Mouse (Mus musculus): ENCODE results near the gene Stard10. TPM values are rescaled to one million over a fixed set of nuclear protein-coding genes. Genes with fewer than 3 reads are reported as not detected.

Gene Stard10
- total RNA-seq, 2 experiments from 2014 or later, result 60.4 to 66.1 TPM

DNA sequence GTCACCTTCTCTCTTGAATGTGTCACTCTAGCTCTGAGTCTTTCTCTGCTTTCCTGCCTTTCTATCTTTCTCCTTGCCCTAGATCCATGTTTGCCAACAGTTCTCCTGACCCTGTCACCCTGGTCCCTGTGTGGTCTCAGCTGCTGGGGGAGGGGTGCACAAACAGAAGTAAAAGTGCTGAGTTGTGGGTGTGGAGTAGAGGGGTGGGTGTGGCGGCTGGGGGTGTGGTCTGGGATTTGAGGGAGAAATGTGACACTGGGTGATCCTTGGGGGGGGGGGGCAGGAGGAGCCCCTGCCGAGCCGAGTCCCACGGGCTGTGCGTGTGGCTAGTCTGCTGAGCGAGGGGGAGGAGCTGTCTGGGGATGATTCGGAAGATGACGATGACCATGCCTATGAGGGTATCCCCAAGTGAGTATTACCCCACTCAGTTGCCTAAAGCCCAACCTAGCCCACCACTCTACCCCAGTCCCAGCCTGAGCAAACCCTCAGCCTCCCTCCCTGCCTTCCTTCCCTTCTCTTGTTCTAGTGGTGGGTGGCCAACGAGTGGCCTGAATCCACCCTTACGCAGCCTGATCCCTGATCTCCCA lies 69.1 kb downstream of the Stard10 start:
- no peak for DNase-seq (ENCODE audit: low spot score in 2 of 2)
- intact Hi-C loops (cut with DNase I), result no loop called here

DNA sequence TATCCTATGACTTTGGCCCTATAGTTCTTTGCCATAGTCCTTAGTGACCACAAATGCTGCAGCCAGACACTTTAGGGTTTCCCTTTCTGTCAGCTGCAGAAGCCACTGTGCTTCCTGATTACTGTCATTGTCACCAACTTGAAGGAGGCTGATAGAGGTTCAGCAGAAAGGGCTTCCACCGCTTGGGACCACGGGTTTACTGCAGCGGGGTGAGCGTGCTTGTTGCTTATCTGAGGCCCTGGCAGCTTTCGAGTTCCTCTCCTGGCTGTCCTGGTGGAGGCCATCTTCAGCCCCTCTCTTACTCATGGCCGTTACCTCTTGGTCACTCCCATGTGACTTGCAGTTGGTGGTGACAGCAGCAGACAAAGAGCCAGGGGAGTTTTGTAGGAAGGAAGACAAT lies 72.4 kb downstream of the Stard10 start:
- DNase-seq (ENCODE audit: low spot score in 2 of 2), result no peak
- intact Hi-C loops (cut with DNase I), result no loop called here

DNA sequence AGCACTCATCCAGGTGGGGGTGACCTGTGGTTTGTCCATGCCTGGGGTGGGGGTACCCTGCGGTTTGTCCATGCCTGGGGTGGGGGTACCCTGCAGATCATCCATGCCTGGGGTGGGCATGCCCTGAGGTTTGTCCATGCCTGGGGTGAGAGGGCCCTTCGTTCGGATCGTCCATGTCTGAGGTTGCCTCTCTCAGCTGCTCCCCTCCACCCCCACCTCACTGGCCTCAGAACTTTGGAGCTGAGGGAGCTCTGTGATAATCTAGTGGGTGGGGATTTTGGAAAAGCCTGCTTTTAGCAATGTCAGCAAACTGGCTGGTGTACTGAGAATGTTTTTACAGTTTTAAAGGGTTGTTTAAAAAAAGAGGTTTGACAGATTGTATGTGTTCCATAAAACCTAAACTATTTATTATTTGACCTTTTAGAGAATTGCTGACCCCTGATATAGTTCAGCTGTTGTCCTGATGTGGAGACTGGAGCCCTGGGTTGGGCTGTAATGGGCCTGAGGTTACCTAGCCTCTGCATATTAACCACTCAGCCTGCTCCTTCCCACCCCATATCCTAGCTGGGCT lies 75.1 kb downstream of the Stard10 start:
- no peak for DNase-seq (ENCODE audit: low spot score in 2 of 2)
- intact Hi-C loops (cut with DNase I), result no loop called here

DNA sequence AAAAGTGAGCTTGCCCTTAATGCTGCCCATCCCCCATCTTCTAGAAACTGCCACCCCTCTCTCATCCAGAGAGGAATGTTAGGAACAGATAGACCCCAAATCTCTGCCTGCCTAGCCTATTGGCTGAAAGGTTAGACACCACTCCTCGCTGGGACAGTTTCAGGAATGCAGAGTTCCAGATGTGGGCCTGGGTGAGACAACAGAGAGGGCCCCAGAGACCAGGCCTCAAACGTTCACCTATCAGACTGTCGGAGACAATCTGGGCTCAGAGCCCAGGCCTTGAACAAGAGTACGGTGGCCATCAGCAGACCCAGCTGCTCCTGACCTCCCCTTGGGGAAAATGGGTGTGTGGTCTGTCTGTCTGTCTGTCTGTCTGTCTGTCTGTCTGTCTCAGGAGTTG lies 76.1 kb downstream of the Stard10 start:
- DNase-seq (ENCODE audit: low spot score in 2 of 2), result no peak
- intact Hi-C loops (cut with DNase I), result no loop called here

DNA sequence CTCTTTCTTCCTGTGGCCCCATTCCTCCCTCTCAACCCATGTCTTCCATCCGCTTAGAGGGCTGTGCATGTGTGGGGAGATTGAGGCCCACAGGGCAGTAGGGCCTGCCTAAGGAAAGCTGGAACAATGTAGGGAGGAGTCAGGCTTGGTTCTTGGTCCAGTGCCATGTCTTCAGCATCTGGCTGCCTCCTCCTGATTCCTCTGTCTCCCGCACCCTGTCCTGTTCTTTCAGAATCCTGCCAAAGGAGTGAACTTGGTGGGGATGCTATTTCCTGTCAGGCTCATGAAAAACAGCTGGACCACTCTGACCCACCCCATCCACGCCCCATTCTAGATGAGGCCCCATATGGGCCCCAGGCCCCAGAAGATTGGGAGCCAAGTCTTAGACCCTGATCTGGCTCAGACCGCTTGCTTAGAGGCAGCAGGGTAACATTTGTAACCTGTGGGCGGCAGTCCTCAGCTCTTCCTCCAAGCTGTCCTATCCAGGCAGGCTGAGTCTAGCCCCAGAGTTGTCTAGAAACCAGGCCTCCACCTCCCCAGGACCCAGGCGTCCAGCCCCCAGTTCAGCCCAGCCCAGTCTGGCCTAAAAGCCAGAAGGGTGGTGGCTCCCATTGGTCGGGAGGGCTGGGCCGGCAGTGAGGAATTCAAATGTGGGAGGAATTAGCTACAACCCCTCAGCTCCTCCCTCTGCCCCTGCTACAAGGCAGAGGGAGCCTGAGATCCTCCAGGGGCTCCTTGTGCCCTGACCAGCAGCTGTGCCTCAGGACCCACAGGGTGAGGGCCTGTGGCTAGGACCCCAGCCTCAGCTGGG lies 77.0 kb downstream of the Stard10 start:
- intact Hi-C loops (cut with DNase I), result no loop called here
- no peak for DNase-seq (ENCODE audit: low spot score in 2 of 2)

DNA sequence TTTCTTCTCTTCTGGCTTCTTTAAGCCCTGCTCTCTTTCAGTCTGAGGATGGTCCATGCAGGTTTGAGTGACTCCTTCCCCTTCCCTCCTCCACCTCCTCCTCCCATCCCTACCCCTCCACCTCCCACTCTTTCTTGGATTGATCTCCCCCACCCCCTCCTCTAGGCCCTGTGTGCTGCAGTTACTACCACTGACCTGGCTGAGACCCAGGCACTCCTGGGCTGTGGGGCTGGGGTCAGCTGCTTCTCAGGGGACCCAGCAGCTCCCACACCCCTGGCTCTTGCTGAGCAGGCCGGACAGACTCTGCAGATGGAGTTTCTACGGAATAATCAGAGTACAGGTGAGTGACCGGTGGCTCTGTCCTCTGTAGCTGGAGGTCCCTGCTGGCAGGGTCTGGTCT lies 77.7 kb downstream of the Stard10 start:
- intact Hi-C loops (cut with DNase I), result no loop called here
- DNase-seq (ENCODE audit: low spot score in 2 of 2), result no peak

DNA sequence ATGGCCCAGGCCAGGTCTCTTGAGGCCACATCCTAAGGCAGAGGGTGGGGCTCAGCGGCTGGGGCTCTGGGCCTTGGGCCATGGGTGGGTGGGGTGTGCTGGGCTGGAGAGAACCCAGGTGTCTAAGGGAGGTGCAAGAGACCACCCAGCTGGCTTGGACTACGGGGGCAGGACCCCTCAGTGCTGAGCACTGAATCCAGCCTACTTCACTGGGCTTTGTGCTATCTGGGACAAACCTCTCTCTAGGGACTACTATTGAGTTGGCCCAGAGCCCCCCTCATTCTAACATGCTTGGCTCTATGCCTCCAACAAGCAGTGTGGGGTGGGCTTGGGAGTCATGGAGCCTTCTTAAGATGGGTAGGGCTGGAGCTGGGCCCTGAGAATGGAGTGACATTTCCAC lies 78.6 kb downstream of the Stard10 start:
- intact Hi-C loops (cut with DNase I), result no loop called here
- no peak for DNase-seq (ENCODE audit: low spot score in 2 of 2)

Other genes with a start within 250 kb of the Stard10 start
- gene Fchsd2, start 224.2 kb upstream of the Stard10 start, total RNA-seq (2021), result 10 to 100 TPM; 38.8 to 43.9 TPM
- gene Atg16l2, start 14.8 kb upstream of the Stard10 start, total RNA-seq (2021), result 10 to 100 TPM; 49.9 to 59.4 TPM
- 10 to 100 TPM; 17.9 to 19.9 TPM for gene Arap1, start 31.0 kb downstream of the Stard10 start, total RNA-seq (2021)
- gene Gm45837, start 93.8 kb downstream of the Stard10 start, total RNA-seq (2021), result not detected
- 100 to 1,000 TPM; 377 to 383 TPM for gene Pde2a, start 104.6 kb downstream of the Stard10 start, total RNA-seq (2021)

Measured in left cerebral cortex, postnatal 25 days (tissue).